Mouse (Mus musculus): ENCODE measurements around the gene Mycbpap.

The Mycbpap gene

GRCm38 (mm10) chr11:94533171-94533570 is 11.6 kb upstream of the Mycbpap start:
- no peak for DNase-seq (ENCODE audit: low spot score in 2 of 2)

DNA sequence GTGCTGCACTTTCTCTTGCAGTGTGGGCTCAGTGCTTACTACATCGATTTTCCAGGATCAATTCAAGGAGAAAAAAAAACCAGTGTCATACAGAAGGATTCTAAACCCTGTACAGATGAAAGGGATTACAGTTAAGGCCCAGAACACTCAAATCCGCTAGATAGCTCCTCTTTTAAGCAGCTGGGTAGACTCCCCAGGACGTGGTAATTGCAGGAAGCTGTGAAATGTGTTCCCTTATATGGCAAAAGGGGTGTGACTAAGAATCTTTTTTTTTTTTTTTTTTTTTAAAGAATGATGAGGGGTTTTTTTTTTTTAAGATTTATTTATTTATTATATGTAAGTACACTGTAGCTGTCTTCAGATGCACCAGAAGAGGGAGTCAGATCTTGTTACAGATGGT is 7.3 kb upstream of the Mycbpap start:
- no peak for DNase-seq (ENCODE audit: low spot score in 2 of 2)

- DNase-seq (ENCODE audit: low spot score in 2 of 2), result no peak
Measured at GRCm38 (mm10) chr11:94526171-94526879, 4.8 kb upstream of the Mycbpap start.

GRCm38 (mm10) chr11:94513452-94513851 is 8.1 kb downstream of the Mycbpap start:
- no peak for DNase-seq (ENCODE audit: low spot score in 2 of 2)

- DNase-seq (ENCODE audit: low spot score in 2 of 2), result no peak
Measured at GRCm38 (mm10) chr11:94508976-94509375, 12.6 kb downstream of the Mycbpap start.

DNA sequence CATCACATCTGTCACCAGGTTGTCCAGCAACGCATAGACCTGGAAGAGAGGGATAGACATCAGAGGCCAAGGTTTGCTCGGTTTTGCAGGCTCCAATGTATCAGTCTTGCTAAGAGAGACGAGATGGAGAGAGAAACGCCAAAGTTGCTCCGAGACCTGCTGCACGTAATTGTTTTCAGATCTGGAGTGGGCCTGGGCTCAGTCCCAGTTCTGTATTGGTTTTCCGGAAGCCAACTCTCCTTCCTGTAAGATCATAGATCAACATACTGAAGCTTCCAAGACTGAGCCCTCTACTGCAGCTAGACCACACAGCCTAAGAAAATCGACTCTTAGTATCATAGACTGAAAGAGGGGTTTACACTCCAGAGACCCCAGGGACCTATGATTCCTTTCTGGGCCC is 20.1 kb downstream of the Mycbpap start:
- no peak for DNase-seq (ENCODE audit: low spot score in 2 of 2)

- no peak for DNase-seq (ENCODE audit: low spot score in 2 of 2)
Measured at GRCm38 (mm10) chr11:94500362-94500761, 21.2 kb downstream of the Mycbpap start.

GRCm38 (mm10) chr11:94499661-94500152 is 21.8 kb downstream of the Mycbpap start, which contains the start of gene Epn3:
TSS of gene Epn3 (minus strand) at chr11:94499974.
- DNase-seq (ENCODE audit: low spot score in 2 of 2), result no peak

GRCm38 (mm10) chr11:94499035-94499434 is 22.5 kb downstream of the Mycbpap start:
- DNase-seq (ENCODE audit: low spot score in 2 of 2), result no peak

DNA sequence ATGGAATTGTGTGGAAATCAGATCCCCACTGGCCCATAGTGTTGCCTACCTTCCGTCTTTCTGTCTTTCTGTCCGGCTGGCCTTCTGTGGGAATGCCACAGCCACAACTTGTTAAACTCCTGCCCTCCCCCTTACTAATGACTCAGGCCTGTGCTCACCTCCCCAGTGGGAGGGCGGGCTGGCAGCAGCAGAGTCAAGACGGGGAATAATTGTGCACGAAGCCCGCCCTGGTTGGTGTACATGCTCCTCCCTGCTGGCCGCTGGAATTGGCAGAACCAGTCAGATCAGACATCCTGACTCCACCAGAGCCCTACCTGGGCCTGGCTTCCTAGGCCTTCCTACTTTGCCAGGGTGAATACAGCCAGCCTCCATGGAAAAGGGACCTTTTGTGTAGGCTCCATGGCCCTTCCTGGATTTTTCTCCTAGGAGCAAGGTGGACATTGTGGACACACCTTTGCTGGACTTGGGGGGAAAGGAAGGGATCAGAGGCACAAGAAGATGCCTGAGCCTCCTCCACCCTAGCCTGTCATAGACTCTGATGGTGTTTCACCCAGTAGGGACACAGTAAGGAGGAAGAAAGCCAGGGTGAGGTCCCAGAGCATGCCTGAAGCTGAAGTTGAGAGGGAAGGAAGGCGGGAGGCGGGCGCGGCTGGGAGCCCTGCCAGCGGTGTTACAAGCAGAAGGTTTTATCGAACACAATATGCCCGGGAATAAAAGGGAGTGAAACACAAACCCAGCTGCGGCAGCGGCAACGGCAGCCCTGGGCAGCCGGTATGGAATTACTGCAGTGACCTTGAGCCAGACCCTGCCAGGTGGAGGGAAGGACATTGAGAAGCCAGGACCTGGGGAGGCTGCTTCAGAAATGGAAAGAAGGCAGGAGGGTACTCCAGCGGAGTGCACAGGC is 23.2 kb downstream of the Mycbpap start:
- peak in 1 of 2 experiments; percentile 36 for DNase-seq (ENCODE audit: low spot score in 2 of 2)

DNA sequence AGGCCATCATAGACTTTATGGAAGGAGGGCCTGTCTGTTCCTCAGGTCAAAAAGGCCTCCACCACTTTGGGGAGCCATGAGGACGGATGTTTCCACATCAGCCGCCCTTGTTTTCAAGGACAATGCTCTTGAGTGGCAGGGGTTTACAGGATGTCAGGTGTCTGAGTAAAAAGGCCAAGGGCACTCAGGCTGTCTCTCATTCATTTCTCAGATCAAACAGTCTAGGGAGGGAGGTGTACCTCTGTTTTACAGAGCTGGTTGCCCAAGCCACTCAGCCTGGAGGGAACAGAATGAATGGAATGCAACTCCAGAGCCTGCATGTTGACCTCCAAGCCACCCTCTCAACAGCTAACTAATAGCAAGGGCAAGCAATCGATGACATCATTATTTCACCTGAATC is 26.1 kb downstream of the Mycbpap start:
- DNase-seq (ENCODE audit: low spot score in 2 of 2), result no peak

- DNase-seq (ENCODE audit: low spot score in 2 of 2), result no peak
Measured at GRCm38 (mm10) chr11:94491749-94492099, 29.8 kb downstream of the Mycbpap start.

- peak in 1 of 2 experiments; percentile 64 for DNase-seq (ENCODE audit: low spot score in 2 of 2)
Measured at GRCm38 (mm10) chr11:94491035-94491748, 30.4 kb downstream of the Mycbpap start.

- peak in 1 of 2 experiments; percentile 1 for DNase-seq (ENCODE audit: low spot score in 2 of 2)
Measured at GRCm38 (mm10) chr11:94489745-94490144, 31.8 kb downstream of the Mycbpap start.

DNA sequence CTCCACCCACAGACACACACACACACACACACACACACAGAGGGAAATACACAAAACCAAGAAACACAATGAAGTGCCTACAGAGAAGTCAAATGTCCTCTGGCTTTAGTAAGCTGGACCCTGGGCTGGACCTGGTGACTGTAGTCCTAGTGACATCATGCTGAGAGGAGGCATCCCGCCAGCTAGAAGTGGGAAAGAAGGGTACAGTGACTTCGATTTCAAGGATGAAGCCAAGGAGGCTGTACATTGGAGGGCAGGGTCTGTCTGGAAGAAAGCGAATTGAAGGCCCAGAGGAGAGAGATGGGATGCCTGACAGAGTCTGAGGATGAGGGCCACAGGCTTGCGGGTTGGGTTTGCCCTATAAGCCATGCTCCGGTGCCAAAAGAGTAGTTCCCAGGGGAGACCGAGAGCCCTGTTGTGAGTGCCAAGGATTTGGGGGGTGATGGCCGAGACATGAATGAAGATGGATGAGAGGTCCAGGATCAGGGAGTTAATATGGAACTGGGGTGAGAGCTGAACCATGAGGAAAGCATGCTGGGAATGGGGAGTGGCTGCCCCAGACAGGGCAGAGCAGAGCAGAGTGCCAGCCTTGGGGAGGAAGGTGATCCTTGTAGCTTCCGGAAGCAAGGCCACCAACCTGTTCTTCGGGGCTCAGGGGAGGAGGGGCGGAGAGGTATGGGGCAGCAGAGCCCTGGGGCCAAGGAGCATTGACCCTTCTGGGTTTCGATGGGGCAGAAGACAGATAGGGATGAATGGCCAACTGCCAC is 32.6 kb downstream of the Mycbpap start:
- no peak for DNase-seq (ENCODE audit: low spot score in 2 of 2)

DNA sequence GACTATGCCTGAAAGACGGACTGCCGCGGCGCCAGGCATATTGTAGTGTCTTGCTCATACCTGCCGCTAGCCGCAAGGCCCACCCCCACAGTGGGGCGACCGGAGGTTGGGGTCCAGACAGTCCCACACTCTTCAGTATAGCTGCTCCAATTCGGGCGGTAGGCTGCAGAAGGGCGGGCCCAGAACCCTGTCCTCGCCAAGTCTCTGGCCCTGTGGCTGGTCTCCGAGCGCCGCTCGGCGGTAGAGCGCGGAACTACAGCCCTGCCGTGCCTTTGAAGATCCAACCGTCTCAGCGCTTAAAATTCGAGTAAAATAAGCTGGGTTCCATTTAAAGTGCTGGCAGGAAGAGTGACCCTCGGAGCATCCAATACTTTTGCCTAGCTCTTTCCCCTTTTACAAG is 35.5 kb downstream of the Mycbpap start, which contains the start of gene Spata20:
Gene Spata20, minus strand, starts transcription at position 179 of the 400 bp plus-strand sequence.
- DNase-seq (ENCODE audit: low spot score in 2 of 2), result peak; percentile 90 to 96

- DNase-seq (ENCODE audit: low spot score in 2 of 2), result no peak
Measured at GRCm38 (mm10) chr11:94485223-94485622, 36.3 kb downstream of the Mycbpap start.

- no peak for DNase-seq (ENCODE audit: low spot score in 2 of 2)
Measured at GRCm38 (mm10) chr11:94484636-94485035, 36.9 kb downstream of the Mycbpap start.

GRCm38 (mm10) chr11:94483921-94484320 is 37.6 kb downstream of the Mycbpap start:
- DNase-seq (ENCODE audit: low spot score in 2 of 2), result no peak

GRCm38 (mm10) chr11:94483436-94483835 is 38.1 kb downstream of the Mycbpap start:
- DNase-seq (ENCODE audit: low spot score in 2 of 2), result no peak

DNA sequence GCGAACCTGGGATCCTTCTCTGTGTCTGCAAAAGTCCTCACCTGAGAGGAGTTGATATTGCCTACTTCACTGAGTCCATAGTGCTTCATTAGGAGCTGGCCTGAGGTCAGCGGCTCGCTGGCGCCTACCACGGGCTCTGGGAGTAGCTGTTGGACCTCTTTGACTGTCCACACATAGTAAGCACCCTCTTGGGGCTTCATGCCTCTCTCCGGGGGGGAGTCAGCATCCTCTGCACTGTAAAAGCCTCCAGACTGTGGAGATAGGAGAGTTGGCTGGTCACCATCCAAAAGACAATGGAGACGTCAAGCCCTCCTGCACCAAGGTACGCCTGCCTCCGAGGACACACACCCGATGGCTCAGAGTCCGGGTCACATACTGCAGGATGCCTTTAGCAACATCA is 38.8 kb downstream of the Mycbpap start:
- no peak for DNase-seq (ENCODE audit: low spot score in 2 of 2)
